Mouse (Mus musculus) erythroid progenitor cell, adult 5-6 weeks (primary cell): ENCODE measurements at regions not wholly inside any gene's neighbourhood (a gene's known extent, or its start where the extent isn't known, plus 50 kb on each side); places are given as distances from the start of the nearest gene placed in this dataset.

Source experiments
- ATAC-seq: replicated peaks from 2 replicates; pipeline ENCODE4 v1.8.0; 2016; ENCODE audit warnings: moderate number of reproducible peaks, mild to moderate bottlenecking, moderate TSS enrichment, inconsistent platforms; ENCODE audit not compliant: poor library complexity, low FRiP score, severe bottlenecking

DNA sequence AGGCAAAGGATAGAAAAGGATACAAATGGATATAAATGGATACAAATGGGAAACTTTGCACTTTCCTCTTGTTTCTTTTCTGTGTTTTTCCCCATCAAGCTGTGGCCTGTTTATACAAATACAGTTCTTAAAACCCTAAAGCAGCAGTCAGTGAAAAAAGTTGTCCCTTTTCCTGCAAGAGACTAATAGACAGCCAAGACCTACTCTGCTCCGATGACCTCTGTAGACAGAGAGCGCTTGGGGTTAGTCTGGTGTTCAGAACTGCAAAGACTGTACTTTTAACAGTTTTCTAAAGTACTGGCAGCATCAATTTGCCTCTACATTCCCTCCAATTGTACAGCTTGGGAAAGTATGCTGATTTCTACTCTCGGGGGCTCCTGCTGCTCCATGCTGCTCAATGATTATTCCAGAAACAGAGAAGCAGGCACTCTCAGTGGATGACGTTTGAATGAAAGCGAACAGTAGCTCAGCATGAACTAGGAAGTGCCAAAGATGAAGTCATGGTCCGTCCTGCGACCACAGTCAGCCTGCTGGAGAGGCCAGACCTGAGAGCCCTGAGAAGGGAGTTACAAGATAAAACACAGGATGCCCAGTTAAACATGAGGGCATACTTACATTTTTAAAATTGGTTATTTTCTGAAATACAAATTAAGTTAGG lies 54.2 kb upstream of the Egln3 start:
- no peak for ATAC-seq

DNA sequence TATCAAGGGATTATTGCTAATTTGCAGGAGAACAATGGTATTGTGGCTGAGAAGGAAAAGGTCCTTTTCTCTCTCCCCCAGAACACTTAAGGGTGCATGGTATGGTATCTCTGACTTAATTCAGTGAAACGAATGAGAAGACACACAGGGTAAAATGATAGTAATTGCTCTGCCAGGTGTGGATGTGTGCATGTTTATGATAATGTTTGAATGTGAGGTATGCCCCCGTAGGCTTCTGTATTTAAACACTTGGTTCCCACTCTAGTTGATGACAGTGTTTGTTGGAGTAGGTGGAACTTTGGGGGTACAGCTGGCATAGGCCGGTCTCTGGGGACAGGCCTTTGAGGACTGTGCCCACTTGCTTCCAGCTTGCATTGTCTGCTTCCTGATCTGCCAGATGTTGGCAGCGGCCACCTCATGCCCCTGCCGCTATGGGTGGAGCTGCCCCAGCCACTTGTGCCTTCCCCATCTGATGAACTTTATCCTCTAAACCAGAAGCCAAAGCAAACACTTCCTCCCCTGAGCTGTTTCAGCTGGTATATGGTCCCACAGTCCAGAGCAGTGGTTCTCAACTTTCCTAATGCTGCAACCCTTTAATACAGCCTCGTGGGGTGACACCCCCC lies 53.0 kb upstream of the Egln3 start:
- 0 out of 2 replicates have a peak, but pooled peaks have one; percentile 39 for ATAC-seq
